Mouse (Mus musculus): ENCODE results near the gene Plb1.

The Plb1 gene

GRCm38 (mm10) chr5:32395101-32395892, 162.8 kb downstream of the Plb1 start:
- DNase-seq (ENCODE audit: low spot score), result no peak

GRCm38 (mm10) chr5:32397719-32398118, 165.2 kb downstream of the Plb1 start:
- no peak for DNase-seq (ENCODE audit: low spot score)

GRCm38 (mm10) chr5:32400926-32401325, 168.4 kb downstream of the Plb1 start:
- no peak for DNase-seq (ENCODE audit: low spot score)

- DNase-seq (ENCODE audit: low spot score), result no peak
Measured at GRCm38 (mm10) chr5:32403082-32403953, 170.8 kb downstream of the Plb1 start.

GRCm38 (mm10) chr5:32405199-32405855, 172.8 kb downstream of the Plb1 start:
- no peak for DNase-seq (ENCODE audit: low spot score)

- no peak for DNase-seq (ENCODE audit: low spot score)
Measured at GRCm38 (mm10) chr5:32408771-32409170, 176.3 kb downstream of the Plb1 start.

GRCm38 (mm10) chr5:32409747-32410146, 177.2 kb downstream of the Plb1 start:
- DNase-seq (ENCODE audit: low spot score), result no peak

- DNase-seq (ENCODE audit: low spot score), result no peak
Measured at GRCm38 (mm10) chr5:32410954-32411688, 178.6 kb downstream of the Plb1 start.

- DNase-seq (ENCODE audit: low spot score), result no peak
Measured at GRCm38 (mm10) chr5:32412186-32412950, 179.9 kb downstream of the Plb1 start.

- DNase-seq (ENCODE audit: low spot score), result no peak
Measured at GRCm38 (mm10) chr5:32413083-32413482, 180.6 kb downstream of the Plb1 start.

- DNase-seq (ENCODE audit: low spot score), result no peak
Measured at GRCm38 (mm10) chr5:32413569-32413968, 181.1 kb downstream of the Plb1 start.

GRCm38 (mm10) chr5:32414461-32414985, 182.0 kb downstream of the Plb1 start:
- DNase-seq (ENCODE audit: low spot score), result no peak

GRCm38 (mm10) chr5:32415554-32415953, 183.0 kb downstream of the Plb1 start:
- DNase-seq (ENCODE audit: low spot score), result no peak

All from testis, postnatal 14 days (tissue).